Mouse (Mus musculus) v-Abl transformed pro-B cells (cell line): ENCODE data around the gene Dpm2.

ENCODE experiments used
- in situ Hi-C, 2 experiments: fragments of 400-800 bp; cut with MboI; formaldehyde crosslinking; loops; one replicate each; pipeline ENCODE4 v1.15.1; 2025; ENCODE audit not compliant: unreplicated experiment in 2 of 2

The Dpm2 gene

GRCm38 (mm10) chr2:32606161-32607142, 35.8 kb downstream of the Dpm2 start:
- in situ Hi-C loops, result no loop called here

GRCm38 (mm10) chr2:32607262-32607947, 36.7 kb downstream of the Dpm2 start:
- in situ Hi-C loops, result no loop called here

- in situ Hi-C loops, result no loop called here
Observed at GRCm38 (mm10) chr2:32608141-32608777, 37.6 kb downstream of the Dpm2 start.

- in situ Hi-C loops, result no loop called here
Observed at GRCm38 (mm10) chr2:32608778-32609435, 38.2 kb downstream of the Dpm2 start.

GRCm38 (mm10) chr2:32610610-32611229, 40.1 kb downstream of the Dpm2 start:
- in situ Hi-C loops, result no loop called here

GRCm38 (mm10) chr2:32612274-32612673, 41.6 kb downstream of the Dpm2 start:
- in situ Hi-C loops, result no loop called here

GRCm38 (mm10) chr2:32617109-32617508, 46.5 kb downstream of the Dpm2 start:
- in situ Hi-C loops, result no loop called here

- in situ Hi-C loops, result no loop called here
Observed at GRCm38 (mm10) chr2:32617601-32618000, 46.9 kb downstream of the Dpm2 start.

- in situ Hi-C loops, result no loop called here
Observed at GRCm38 (mm10) chr2:32618051-32618450, 47.4 kb downstream of the Dpm2 start.

GRCm38 (mm10) chr2:32620682-32621516, 50.2 kb downstream of the Dpm2 start:
- in situ Hi-C loops, result no loop called here

GRCm38 (mm10) chr2:32621517-32621859, 50.8 kb downstream of the Dpm2 start, which contains the start of gene Ak1:
Ak1 (plus strand) TSS chr2:32621758.
- in situ Hi-C loops, result no loop called here
